Mouse (Mus musculus): ENCODE data around the gene Nnat. TPM values are rescaled to one million over a fixed set of nuclear protein-coding genes. Genes with fewer than 3 reads are reported as not detected.

Nnat gene
- polyA plus RNA-seq, 1 experiment from 2014 or later: 685 TPM

- 76% methylated on average over 3 of the region's 3 CpGs for WGBS
- no peak overlapping the region for H3K4me2 ChIP-seq
- no peak overlapping the region for H3K9ac ChIP-seq
- no peak for ATAC-seq (ENCODE audit: borderline replicate concordance, extremely low read depth, low FRiP score, low TSS enrichment)
- H3K27me3 ChIP-seq: no peaks in the 10 kb centered on the region
- H3K36me3 ChIP-seq: no peaks in the 10 kb centered on the region
- no peak overlapping the region for H3K27ac ChIP-seq
- no peak overlapping the region for H3K4me3 ChIP-seq
- no peaks in the 10 kb centered on the region for H3K9me3 ChIP-seq
- peaks cover 11% of the 10 kb centered on the region for H3K4me1 ChIP-seq
Observed at GRCm38 (mm10) chr2:157611735-157612134, 51.9 kb downstream of the Nnat start.

Small RNA genes lying within 50 kb of the gene (microRNA-seq; reads per million reads assigned to microRNA genes)
- gene Gm23134: 4.6 reads per million, percentile 20 among the genes with 10 or more reads in this experiment

Other genes with a start within 250 kb of the Nnat start
- gene Ghrh, start 212.6 kb upstream of the Nnat start, polyA plus RNA-seq (2015; fragmentation: Nextera tagmentation; extraction: Ambion mirVana): not detected in 2 replicates
- gene Manbal, start 192.5 kb upstream of the Nnat start, polyA plus RNA-seq (2015; fragmentation: Nextera tagmentation; extraction: Ambion mirVana): 83.9 and 89.4 TPM in 2 replicates
- 24.0 and 24.8 TPM in 2 replicates for gene Src, start 141.6 kb upstream of the Nnat start, polyA plus RNA-seq (2015; fragmentation: Nextera tagmentation; extraction: Ambion mirVana)
- gene Blcap, start 11.2 kb downstream of the Nnat start, polyA plus RNA-seq (2015; fragmentation: Nextera tagmentation; extraction: Ambion mirVana): 45.7 and 48.1 TPM in 2 replicates
- 59.9 and 60.1 TPM in 2 replicates for gene Ctnnbl1, start 177.3 kb downstream of the Nnat start, polyA plus RNA-seq (2015; fragmentation: Nextera tagmentation; extraction: Ambion mirVana)